Mouse (Mus musculus) spleen, adult 2 months (tissue): ENCODE results near the gene Bpifa2. TPM values are rescaled to one million over a fixed set of nuclear protein-coding genes. Genes with fewer than 3 reads are reported as not detected.

Experiments
- DNase-seq, 2 experiments: peaks; one replicate each; pipeline versions ENCODE4 v3.0.0 to v3.0.0-alpha.2; 2012 to 2021; ENCODE audit warnings: low spot score in 2 of 2, low read depth in 1 of 2
- H3K27ac ChIP-seq: fragments of 200-500 bp; 2 replicates; pipeline ENCODE4 v1.5.1; 2012; ENCODE audit warnings: low read length, inconsistent platforms; ENCODE audit not compliant: insufficient read depth
- H3K27me3 ChIP-seq: fragments of 200-500 bp; 2 replicates; pipeline ENCODE4 v1.6.1; 2012; ENCODE audit warnings: mild to moderate bottlenecking, moderate library complexity, low read length, inconsistent platforms; ENCODE audit not compliant: control insufficient read depth, insufficient read depth
- H3K36me3 ChIP-seq: fragments of 200-500 bp; 2 replicates; pipeline ENCODE4 v1.6.1; 2012; ENCODE audit warnings: mild to moderate bottlenecking, low read length, inconsistent platforms; ENCODE audit not compliant: control insufficient read depth, insufficient read depth
- H3K4me1 ChIP-seq: fragments of 200-500 bp; 2 replicates; pipeline ENCODE4 v1.6.1; 2011; ENCODE audit warnings: inconsistent platforms; ENCODE audit not compliant: control insufficient read depth, insufficient read depth, insufficient read length
- H3K4me3 ChIP-seq: fragments of 200-500 bp; 2 replicates; pipeline ENCODE4 v1.5.1; 2011; ENCODE audit warnings: mild to moderate bottlenecking, inconsistent platforms; ENCODE audit not compliant: insufficient read depth, insufficient read length; ENCODE audit errors: extremely low read depth
- CTCF ChIP-seq: fragments of 200-500 bp; IDR thresholded peaks from 2 replicates; pipeline ENCODE4 v1.5.1; 2011; ENCODE audit warnings: mild to moderate bottlenecking, inconsistent platforms; ENCODE audit not compliant: insufficient read depth, insufficient read length, insufficient replicate concordance; ENCODE audit errors: extremely low read depth
- POLR2A ChIP-seq: fragments of 200-500 bp; IDR thresholded peaks from 2 replicates; pipeline ENCODE4 v1.6.1; 2011; ENCODE audit warnings: low read depth, low read length, inconsistent platforms
- WGBS: fragments of 180-500 bp; shearing (Covaris S2); methylation state at CpG from one replicate; pipeline ENCODE4 v1.1.7; 2018; 5-methylcytosine and 5-hydroxymethylcytosine counted together
- polyA plus RNA-seq: library from polyadenylated mRNA; depleted of rRNA; stranded (reverse); fragments of >200 nt; gene quantifications from 2 replicates; pipeline ENCODE4 v1.2.3, GENCODE M21; 2012; rRNA removed

Bpifa2 gene
- not detected in 2 replicates for polyA plus RNA-seq

DNA sequence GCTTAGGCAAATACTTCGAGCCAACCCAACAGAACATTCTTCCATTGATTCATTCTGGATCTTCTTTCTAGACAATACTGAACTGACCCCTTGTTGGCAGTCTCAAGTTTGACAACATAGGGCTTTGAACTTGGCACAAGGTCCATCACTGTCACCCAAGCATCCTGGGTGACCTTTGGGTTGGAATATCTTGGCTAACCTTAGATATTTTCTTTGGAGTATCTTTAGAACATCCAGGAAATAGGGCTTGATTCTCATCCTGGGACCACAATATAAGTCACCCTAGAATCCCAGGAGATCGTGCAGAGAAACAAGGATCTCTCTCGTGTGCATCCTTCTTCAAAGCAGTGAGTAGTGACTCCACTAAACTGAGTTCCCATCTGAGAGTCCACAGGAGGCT lies at the start of gene Bpifa2:
Bpifa2 (plus strand) TSS at position 301 of the 400 bp plus-strand sequence.
- DNase-seq = no peak
- H3K36me3 ChIP-seq = no peaks in the 10 kb centered on the region
- no peaks in the 10 kb centered on the region for H3K4me1 ChIP-seq
- 81% methylated on average over 3 of the region's 3 CpGs for whole genome bisulfite sequencing
- no peak within 1 kb of the TSS for H3K4me3 ChIP-seq
- no peak within 1 kb of the TSS for H3K27ac ChIP-seq
- no peak for TF ChIP-seq POLR2A
- no peak for TF ChIP-seq CTCF
- no peaks in the 10 kb centered on the region for H3K27me3 ChIP-seq

DNA sequence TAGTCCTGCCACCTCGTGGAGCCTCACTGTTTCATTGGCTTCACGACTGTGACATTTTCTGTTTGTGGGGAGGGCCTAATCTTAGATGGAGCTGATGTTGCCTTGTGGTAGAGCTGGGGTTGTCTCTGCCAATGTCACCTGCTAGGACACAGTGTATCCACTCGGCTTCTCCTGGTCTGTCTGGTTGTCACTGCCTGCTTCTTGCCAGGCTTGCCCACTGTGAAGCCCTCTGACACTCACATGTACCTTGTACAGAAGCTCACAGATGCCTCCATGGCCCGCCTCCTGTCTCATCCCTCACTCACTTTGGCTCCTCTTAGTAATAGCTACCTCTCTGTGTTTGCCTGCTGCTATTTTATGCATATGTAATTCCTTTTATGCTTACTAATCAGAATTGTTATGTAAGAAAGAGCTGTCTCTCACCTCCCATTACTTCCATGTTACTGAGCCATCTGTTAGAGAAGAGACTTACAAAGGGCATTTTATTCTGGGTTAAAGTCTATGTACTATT lies 45.2 kb upstream of the Bpifa2 start:
- Histone ChIP-seq H3K27ac (no peak overlapping the region), H3K27me3 (no peaks in the 10 kb centered on the region), H3K4me1 (no peaks in the 10 kb centered on the region), H3K4me3 (no peak overlapping the region), H3K36me3 (no peaks in the 10 kb centered on the region)
- 67% methylated on average over 4 of the region's 4 CpGs for WGBS
- DNase-seq = no peak
- TF ChIP-seq CTCF = no peak
- no peak for TF ChIP-seq POLR2A

DNA sequence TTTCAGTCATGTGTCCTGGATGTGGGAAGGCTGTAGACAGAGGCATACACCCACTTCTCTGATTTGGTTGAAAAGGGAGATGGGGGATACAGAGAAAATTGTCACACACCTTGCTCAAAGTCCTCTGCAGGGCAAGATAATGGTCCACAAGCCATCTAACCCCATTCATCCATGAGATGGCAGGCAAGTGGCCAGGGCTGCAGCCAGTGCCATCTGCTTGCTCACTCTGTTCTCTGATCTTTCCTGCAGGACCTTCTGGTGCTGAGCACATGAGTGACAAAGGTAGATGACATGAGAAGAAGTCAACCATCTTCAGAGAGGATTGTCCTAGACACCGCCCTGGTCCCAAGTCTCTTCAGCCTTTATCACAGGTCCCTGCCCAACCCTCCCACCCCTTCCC lies 44.7 kb upstream of the Bpifa2 start:
- Histone ChIP-seq H3K4me1 (no peaks in the 10 kb centered on the region), H3K27me3 (no peaks in the 10 kb centered on the region), H3K4me3 (no peak overlapping the region), H3K27ac (no peak overlapping the region), H3K36me3 (no peaks in the 10 kb centered on the region)
- 92% methylated on average over 1 of the region's 1 CpGs for WGBS
- DNase-seq = no peak
- TF ChIP-seq POLR2A (no peak), CTCF (no peak)

DNA sequence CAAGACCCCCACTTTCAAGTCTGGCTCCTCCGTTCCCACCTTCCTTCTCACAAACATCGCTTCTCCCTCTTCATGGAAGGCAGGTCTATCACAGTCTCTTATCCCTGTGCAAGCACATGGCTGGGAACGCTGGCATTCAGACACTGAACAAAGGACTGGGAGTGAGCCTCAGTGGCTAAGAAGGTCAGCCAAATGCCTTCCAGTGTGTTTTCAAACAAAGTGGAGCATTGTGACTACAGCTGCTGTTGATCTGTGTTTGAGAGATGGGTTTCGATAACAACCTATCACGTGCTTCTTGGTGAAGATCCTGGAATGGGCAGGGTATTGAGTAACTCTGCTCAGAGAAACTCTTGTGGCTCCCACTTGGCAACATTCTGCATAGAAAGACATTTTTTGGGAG lies 37.8 kb upstream of the Bpifa2 start:
- H3K4me3 ChIP-seq = no peak overlapping the region
- H3K4me1 ChIP-seq = no peaks in the 10 kb centered on the region
- H3K27ac ChIP-seq = no peak overlapping the region
- TF ChIP-seq CTCF = no peak
- TF ChIP-seq POLR2A = no peak
- no peaks in the 10 kb centered on the region for H3K36me3 ChIP-seq
- WGBS = 84% methylated on average over 5 of the region's 5 CpGs
- H3K27me3 ChIP-seq = no peaks in the 10 kb centered on the region
- no peak for DNase-seq

DNA sequence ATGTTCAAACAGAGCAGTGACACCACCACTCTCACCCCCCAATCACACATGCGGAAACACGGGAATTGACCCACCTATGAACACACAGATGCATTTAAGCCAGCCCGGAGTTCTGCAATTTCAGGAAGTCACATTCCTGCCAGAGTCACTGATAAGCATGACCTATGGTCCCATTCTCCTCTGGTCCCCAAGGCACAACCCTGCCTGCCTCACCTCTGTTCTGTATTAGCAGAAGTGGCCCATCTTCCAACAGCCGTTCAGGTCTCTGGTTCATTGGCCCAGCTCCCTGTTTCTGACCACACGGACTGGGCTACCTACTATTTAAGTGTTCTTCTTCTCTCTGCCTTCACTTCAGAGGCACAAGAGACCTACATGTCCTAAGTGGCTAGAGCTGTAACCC lies 33.5 kb upstream of the Bpifa2 start, which contains the start of gene Bpifa6:
Bpifa6 (plus strand) TSS at position 364 of the 400 bp plus-strand sequence.
- no peaks in the 10 kb centered on the region for H3K27me3 ChIP-seq
- no peaks in the 10 kb centered on the region for H3K4me1 ChIP-seq
- WGBS = 62% methylated on average over 5 of the region's 5 CpGs
- no peak for DNase-seq
- H3K4me3 ChIP-seq = no peak within 1 kb of the TSS
- TF ChIP-seq POLR2A (no peak), CTCF (no peak)
- H3K27ac ChIP-seq = no peak within 1 kb of the TSS
- no peaks in the 10 kb centered on the region for H3K36me3 ChIP-seq

DNA sequence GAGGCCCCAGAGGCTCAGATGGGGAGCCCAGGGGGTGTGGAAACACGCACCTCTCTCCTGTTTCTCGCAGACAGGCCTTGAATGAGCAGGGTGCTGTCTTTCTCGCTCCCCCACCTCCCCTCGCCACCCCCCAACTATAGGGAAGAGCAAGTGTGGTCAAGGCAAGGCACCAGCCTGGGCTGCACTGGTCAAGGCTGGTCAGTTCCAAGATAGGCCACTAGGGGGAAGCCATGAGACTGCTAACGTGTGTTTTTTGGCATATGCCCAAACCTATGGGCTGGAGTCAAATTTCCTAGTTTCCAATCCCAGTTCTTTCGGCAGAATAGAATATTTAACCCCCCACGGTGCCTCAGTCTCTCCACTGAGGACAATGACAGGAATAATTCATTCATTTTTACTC lies 12.3 kb upstream of the Bpifa2 start:
- 3% methylated on average over 7 of the region's 7 CpGs for WGBS

DNA sequence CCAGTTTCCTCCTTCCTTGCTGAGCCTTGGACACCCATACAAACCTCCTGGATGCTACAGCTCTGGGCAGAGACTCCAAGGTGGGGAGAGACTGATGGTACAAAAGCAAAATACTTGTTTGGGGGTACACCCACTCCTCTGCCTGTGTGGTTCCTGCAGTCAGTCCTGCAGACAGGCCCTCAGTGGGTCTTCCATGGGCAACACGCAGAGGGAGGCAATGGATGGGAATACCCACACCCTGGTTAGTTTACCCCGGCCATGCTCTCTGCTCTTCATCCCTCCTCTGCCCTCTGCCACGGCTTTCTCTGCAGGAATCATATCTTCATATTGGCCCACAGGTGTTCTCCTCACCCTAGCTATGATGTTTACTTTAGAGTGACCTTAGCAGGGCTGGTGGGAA lies 7.6 kb upstream of the Bpifa2 start:
- Histone ChIP-seq H3K27me3 (no peaks in the 10 kb centered on the region), H3K4me3 (no peak overlapping the region), H3K4me1 (no peaks in the 10 kb centered on the region), H3K27ac (no peak overlapping the region), H3K36me3 (no peaks in the 10 kb centered on the region)
- 77% methylated on average over 3 of the region's 3 CpGs for WGBS
- no peak for TF ChIP-seq CTCF
- no peak for TF ChIP-seq POLR2A
- DNase-seq = no peak

More for the DNA sequence above, 12.3 kb upstream of the Bpifa2 start:
- Histone ChIP-seq H3K4me3 (no peak overlapping the region), H3K27ac (no peak overlapping the region), H3K27me3 (no peaks in the 10 kb centered on the region), H3K36me3 (no peaks in the 10 kb centered on the region), H3K4me1 (no peaks in the 10 kb centered on the region)
- peak in 1 of 2 experiments; percentile 58 for DNase-seq
- peak; percentile 79; the same call in 1 of the 2 replicates for TF ChIP-seq CTCF
- TF ChIP-seq POLR2A = no peak
